Mouse (Mus musculus): Measurements from ENCODE around the gene Dcaf12l1. TPM values are rescaled to one million over a fixed set of nuclear protein-coding genes. Genes with fewer than 3 reads are reported as not detected.
"Not testable (repeated sequence)": the region's sequence is repeated elsewhere in the genome, so short reads cannot be mapped to it uniquely, and the experiment has no call there.

The Dcaf12l1 gene
- total RNA-seq (2021) = 1 to 10 TPM; 2.7 to 3.1 TPM

DNA sequence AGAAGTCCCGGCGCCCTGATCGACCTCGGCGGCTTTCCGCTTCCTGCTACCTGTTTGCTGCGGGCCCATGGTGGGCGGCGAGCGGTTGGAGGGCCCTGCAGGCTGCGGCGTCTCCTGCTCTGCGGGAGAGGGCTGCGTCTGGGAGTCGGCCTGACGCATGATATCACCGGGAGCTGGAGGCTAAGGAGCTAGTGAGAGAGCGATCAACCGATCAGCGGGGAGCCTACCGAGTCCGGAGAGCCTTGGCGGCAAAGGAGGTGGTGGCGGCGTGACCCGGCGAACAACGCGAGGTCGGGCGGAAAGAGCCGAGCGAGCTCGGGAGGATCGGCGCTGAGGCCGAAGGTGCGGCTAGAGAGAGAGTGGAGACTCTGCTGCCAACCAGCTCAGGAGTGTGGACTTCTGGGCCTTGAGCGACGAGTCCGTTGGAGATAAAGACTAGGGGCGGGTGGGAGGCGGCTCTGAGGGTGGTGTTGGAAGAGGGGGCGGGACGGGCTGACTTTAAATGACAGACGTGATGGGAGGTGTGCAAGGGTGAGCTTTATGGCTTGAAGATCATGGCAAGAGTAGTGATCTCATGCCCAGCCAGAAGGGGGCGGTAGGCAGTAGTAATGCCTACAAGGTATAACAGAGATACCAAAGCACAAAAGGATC lies at the start of gene Dcaf12l1:
Gene Dcaf12l1, minus strand, starts transcription at position 437 of the 651 bp plus-strand sequence.
- peak; percentile 59 for DNase-seq
- intact Hi-C loops (cut with DNase I) = no loop called here

GRCm38 (mm10) chrX:44809356-44809755 lies 19.4 kb upstream of the Dcaf12l1 start:
- DNase-seq; intact Hi-C loops (cut with DNase I): not testable (repeated sequence)

- intact Hi-C loops (cut with DNase I) = no loop called here
- DNase-seq = peak in 1 of 2 experiments; percentile 0
These were observed 799 bp downstream of the Dcaf12l1 start for GRCm38 (mm10) chrX:44789036-44789760.

All from heart, postnatal 10 days (tissue).